Mouse (Mus musculus): Measurements from ENCODE around the gene Ipcef1.

Gene Ipcef1

DNA sequence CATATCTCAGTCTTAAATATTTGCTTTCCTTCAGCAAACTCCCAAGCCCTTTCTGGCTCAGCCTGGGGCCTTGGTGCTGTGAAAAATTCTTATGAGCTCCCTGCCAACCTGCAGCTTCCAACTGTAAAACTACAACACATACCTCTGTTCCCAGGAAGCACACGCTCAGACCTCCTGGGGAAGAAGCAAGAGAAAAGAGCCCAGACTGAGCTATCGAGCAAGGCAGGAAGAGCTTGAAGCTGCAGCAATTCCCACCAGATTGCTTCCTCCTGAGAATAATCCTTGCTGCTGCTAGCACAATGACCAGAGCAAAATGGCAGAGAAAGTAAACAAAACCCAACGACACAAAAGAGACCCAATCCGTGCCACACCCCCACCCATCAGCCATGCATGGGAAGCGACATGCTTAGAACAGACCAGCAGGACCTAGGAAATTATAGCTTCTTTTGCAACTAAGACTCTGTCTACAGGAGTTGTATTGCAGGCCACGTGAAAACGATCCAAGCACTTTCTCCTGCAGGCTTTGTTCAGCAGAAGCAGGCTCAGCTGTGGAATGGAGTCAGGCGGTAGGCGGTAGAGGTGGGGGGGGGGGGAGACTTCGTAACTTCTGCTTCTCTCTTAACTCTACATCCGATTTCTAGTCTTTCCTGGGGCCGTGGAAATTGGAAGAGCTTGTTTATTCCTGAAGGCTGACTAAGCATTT lies at the start of gene Ipcef1:
TSS of gene Ipcef1 (minus strand) at position 164 of the 703 bp plus-strand sequence.
- peak; percentile 5 to 11 for DNase-seq

DNA sequence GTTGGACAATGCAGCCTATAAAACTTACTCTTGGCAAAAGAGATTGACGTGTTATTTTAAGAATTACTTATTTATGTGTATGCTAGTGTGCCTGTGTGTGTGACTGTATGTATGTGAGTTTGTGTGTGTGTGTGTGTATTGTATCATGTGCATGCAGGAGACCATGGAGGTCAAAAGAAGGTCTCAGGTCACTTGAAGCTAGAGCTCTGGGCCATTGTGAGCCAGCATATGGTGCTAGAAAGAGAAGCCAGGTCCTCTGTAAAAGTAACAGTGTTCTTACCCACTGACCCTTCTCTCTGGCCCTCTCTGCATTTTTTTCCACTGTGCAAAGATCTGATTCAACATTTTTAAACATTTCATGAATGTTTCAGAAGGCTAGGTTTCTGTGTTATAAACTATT lies 25.7 kb upstream of the Ipcef1 start:
- no peak for DNase-seq

DNA sequence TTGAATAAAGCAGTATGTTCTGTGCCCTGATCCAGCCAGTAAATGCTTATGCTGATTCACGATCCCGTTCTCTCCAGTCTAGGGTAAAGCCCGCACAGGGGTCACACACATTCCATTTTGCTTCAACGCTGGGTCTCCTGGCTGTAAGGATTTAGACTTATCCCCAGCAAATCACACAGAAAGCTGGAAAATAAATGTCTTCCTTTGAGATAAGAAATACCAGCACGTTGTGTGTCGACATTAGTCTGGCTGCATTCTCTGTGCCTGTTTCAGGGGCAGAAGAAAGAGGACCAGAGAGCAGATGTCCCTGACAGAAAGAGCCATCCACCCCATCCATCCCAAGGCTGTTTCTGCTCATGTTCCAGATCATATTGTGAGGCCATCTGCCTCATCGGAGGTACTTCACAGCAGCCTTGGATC lies 25.1 kb upstream of the Ipcef1 start:
- no peak for DNase-seq

DNA sequence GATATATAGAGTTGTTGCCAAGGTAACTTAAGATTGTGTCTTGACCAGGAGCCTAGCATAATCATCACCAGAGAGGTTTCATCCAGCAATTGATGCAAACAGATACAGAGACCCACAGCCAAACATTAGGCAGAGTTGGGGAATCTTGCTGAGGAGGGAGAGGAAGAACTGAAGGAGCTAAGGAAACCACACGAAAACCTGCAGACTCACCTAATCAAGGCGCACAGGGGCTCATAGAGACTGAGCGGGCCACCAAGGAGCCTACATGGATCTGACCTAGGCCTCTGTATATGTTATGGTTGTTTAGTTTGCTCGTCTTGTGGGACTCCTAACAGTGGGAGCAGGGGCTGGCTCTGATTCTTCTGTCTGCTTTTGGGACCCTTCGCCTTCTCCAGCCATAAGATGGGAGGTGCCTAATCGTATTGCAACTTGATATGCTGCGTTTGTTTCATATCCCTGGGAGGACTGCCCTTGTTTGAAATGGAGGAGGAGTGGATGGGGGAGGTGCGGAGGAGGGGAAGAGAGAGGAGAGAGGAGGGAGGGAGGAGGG lies 24.5 kb upstream of the Ipcef1 start:
- DNase-seq, result no peak

DNA sequence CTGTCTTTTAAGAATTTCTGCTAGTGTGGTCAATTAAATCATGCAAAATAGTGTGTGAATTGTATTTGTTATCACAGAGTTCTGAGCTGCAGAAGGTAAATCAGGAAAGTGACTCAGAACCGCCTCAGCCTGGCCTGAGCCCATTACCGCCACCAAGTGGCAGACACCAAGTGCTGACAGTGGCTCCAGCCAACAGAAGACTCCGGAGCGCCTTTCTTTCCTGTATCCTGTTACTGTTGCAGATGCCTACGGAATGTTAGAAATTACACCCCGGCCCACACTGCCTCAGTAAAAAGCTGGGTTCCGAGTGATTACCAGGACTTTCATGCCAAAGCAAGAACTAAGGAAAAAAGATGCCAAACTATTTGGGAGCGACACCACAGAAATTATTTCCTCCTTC lies 23.9 kb upstream of the Ipcef1 start:
- peak; percentile 50 to 72 for DNase-seq

DNA sequence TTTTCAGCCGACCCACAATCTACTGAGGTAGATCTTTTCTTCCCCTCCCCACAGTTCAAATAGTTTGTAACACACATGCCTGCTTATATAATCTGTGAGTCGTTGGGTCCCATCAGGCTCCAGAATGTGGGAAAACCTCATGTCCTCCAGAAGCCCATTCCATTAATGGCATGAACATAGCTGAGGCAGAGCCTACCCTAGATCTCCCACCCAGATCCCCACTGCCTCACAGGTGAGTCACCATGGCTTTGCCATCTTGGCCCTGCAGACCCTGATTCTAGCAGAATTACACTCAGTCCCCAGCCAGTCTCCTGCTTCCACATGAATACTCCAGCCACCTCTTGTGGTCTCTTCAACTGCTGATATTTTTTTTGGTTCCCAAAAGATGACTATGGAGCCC lies 23.4 kb upstream of the Ipcef1 start:
- DNase-seq, result no peak

DNA sequence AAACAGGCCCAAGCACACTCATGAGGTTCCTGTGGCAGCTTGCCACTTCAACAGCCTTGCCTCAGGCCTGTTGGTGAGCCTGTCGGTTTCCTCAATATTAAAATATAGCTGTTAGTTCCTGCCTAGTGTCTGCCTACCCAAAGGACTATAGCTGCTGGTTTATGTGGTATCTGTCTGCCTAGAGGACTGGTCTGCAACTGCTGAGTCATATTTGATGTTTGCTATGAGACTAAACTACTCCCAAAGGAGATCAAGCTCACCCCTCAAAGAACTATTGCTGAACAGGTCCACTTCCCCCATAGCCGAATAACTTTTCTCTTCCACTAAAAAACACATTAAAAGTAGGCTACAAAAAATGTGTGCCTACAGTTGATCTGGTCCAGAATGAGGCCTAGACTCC lies 22.0 kb upstream of the Ipcef1 start:
- no peak for DNase-seq

DNA sequence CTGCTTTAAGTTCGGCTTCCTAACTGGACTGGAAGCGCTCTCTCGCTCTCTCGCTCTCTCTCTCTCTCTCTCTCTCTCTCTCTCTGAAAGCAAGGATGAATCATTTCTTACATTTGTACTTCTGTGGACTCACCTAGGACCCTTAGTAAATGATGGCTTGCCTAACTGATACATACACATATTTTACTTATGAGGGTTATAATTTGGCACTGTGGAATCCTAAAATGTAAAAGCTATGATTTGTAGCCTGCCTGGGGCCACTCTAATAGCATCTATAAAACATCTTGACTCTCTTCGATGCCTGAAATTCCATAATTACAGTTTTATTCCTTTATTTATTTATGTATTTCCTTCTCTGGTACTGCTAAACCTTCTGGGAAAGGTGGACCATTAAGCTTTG lies 18.6 kb upstream of the Ipcef1 start:
- no peak for DNase-seq

DNA sequence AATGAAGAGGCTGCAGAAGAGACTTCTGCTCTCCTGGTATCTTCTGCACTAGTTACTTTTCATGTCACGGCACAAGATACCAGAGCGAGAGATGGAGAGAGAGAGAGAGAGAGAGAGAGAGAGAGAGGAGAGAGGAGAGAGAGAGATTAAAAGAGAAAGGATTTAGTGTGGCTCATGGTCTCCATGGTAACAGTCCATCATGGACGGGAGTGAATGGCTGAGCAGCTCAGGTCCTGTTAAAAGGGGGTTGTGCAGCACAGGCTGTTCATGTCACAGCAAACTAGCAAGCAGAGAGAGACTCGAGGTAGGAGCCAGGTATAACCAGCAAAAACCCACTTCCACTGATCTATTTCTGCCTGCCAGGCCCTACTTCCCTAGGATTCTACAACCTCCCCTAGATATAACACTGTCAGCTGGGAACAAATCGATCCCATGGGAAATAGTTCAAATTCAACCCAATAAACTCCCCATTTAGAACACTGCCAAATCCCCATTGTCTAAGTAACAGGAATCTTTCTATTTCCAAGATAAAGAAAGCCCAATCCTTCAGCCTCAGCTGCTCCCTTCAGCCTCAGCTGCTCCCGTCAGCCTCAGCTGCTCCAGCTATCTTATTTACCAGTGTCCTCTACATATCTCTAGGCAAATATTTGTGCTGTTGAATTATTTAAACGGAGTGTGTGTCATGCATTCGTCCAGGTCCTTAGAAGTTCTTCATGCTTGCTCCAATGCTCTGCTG lies 18.0 kb upstream of the Ipcef1 start:
- DNase-seq, result no peak

DNA sequence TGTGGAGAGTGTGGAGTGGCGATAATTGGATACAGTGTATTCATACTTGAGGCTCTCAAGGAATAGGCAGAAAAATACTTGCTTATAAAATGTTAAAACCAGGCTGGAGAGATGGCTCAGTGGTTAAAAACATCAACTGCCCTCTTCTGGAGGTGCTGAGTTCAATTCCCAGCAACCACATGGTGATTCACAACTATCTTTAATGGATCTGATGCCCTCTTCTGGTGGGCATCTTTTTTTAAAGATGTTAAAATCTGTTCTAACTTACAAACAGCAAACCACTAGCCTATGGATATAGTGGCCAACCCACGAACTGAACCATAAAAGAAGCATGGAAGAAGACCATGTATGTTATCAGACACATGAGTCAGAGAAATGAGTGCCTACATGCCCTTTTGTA lies 16.8 kb upstream of the Ipcef1 start:
- DNase-seq, result no peak

DNA sequence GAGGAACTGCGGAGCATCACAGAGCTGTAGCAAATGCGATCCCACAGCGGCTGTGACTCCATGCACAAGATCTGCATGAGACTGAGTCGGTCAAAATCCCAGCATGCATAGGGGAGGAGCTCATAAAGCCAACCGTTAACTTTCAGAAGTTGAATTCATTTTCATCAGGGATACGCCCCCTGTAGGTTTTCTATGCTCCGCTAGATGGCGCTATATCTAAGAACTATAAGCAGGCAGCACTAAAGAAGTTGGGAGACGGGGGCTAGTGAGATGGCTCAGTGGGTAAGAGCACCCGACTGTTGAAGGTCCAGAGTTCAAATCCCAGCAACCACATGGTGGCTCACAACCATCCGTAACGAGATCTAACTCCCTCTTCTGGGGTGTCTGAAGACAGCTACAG lies 16.3 kb upstream of the Ipcef1 start:
- DNase-seq, result no peak

DNA sequence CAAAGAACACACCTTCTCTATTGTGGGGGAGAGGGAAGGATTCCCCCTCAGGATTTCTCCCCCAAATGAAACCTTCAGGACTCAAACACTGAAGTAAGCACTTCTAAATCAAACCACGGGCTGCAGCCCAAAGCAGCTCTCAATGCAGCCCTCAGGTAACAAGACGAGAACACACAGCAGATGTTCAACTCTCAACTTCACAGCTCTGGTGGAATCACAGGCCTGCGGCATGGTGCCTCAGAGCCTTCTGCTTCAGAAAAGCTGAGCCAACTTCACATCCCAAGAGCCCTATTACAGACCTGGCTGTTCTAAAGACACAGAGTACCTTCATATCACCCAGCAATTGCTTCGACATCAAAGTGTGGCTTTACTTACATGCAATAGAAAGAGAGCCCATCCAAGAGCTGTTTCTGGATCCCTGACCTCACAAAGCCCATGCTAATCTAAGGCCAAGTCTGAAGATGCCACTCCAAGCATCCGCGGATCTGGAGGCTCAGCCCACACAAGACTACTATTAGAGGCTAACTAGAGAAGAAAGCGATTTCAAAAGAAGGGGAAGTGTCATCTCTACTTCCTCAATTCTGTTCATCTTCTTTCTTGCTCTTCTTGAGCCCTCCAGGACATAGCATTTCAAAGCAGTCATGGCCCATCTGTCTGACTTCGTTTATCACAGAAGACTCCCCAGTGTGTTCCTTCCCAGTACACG lies 11.6 kb upstream of the Ipcef1 start:
- DNase-seq, result no peak

DNA sequence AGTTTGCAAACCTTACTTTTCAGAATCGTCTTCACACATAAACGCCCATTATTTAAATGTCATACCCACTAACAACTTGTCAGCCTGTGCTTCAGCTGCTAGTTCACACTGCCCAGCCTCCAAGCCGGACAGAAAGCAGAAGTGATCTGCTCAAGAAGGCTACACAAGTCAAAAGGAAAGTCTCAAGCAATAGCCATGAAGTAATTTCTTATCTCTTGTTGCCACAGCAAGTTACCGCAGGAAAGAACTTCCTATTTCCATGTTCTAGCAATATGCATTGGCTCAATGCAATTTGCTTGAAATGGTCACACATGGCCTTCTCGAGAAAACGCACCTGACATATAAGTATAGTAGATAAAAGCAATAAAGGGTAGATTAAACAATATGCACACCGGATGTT lies 10.7 kb upstream of the Ipcef1 start:
- DNase-seq, result no peak

DNA sequence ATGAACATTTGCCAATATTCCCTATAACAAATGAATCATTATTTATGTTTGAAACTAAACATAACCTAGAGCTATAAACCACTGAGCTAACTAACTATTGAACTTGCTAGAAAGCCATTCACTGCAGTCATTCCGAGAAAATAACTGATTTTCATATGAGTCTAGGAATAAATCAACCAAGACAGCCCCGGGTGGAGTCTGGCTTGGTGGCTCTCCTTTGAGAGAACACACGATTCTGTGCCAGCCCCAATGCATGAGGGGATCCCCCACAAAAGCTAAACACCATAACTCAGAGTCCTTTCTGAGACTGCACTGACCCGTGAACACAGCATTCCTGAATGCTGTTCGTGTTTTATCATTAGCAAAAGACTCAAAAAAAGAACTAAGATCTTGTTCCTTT lies 8.0 kb upstream of the Ipcef1 start:
- DNase-seq, result no peak

DNA sequence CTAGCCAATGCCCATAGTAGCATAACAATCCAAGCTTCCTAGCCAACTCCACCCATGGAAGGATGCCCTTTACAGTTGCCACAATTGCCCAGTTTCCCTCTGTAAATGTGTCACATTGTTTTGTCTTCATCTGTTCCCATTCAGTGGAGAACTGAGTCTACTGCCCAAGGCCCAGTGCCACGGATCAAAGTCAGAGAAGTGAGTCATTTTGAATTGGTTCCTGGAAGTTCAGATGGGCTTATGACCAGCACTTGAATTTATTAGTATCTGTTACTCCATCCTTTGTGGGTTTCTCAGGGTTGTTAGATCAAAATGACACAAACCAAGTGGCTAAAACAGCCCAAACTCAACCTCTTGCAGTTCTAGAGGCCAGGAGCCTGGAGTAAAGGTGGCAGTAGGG lies 5.3 kb upstream of the Ipcef1 start:
- no peak for DNase-seq

DNA sequence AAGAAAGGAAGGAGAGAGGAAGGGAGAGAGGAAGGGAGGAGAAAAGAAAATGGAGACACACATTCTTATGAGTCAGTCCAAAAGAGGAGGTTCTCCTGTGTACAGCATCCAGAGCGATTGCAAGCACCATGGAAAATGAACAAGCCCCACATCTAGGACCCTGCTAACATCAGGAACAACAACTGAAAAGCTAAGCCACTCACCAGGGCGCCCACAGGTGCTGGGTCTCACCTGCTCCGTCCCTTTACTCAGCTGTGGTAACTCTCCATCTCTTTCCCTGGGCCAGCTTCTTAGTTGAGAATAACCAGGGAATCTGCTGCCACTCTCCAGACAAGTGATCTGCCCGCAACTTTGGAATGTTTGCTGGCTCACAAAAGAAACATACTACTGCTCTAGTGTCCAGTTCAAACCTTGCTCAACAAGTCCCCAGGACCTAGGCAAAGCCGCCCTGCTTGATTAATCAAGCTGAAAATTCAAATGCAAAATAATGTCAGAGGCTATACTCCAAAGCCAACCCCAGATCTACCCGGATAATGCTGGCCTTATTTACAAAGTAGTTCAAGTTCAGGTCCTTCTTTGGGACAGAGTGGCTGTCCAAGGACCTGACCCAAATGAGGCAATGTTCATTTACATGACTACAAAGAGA lies 2.4 kb upstream of the Ipcef1 start:
- peak; percentile 29 to 75 for DNase-seq

DNA sequence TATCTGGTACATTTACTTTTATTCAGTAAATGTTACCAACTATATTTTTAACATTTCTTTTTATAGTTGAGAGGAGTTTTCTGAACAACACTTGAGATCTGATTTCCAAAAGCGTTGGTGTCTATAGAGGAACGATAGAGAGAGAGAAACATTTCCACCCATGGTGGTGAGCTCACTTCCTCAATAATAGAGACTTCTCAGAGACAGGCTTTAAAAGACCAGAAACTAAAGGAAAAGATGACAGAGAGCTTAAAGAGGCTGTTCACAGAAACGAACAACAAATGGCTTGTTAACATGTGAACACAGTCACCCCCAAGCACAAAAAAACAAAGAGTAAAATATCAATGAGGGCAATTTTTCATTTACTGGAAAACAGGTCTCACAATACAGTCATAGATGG lies 2.4 kb downstream of the Ipcef1 start:
- DNase-seq, result no peak

DNA sequence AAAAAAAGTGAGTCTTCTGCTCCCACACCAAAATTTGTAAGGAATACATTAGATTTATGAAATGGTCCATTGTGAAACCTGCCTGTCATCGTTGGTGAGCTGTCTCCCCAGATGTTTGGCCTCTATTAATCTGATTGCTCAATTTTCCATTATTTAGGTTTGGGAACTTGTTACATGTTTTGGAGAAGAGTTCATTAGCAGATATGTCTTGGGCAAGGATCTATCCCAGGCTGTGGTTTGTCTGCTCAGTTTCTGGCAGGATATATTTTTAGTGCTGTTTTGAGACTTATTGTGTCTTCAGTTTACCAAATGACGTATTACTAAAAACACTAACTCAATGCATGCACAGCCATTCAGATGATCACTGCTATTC lies 4.4 kb downstream of the Ipcef1 start:
- DNase-seq, result no peak

DNA sequence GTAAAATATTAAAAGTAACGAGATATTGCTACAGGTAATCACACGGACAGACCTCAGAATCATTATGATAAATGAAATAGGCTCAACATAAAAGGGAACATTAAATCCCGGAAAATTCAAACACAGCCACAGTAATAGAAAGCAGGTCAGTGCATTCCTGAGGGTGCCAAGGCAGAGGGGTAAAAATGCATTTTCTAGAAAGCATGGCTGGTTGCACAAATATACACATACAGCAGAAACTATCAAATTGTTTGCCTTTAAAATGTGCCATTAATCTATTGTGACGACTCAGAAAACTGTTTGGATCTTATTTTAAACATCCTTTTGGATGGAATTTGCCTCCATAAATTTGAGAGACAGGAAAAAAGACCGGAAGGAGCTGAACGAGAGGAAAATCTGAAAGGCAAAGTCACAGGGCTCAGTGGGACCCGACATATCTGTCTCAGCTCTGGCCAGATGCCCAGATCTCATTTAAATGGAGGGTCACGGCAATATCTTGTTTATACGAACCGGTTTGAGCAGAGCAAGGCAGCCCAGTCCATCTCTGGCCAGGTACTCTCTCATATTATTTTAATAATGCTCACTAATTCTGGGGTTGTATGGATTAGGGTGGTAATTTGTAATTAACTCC lies 4.9 kb downstream of the Ipcef1 start:
- peak; percentile 22 to 44 for DNase-seq

DNA sequence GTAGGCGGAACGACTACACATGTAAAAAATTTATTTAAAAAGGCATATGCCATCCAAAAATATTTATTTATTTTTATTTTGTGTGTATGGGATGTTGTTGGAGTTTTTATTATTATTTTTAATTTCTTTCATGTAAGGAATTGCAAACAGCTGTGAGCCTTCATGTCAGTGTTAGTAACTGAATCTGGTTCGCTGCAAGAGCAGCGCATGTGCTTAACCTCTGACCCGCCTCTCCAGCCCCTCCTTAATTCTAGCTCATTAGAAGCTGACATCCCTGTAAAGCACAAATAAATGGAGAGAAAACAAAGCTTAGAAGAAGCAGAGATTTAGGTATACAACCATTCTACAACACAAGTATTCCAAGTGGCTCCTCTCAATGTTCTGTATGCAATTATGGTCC lies 8.4 kb downstream of the Ipcef1 start:
- no peak for DNase-seq

DNA sequence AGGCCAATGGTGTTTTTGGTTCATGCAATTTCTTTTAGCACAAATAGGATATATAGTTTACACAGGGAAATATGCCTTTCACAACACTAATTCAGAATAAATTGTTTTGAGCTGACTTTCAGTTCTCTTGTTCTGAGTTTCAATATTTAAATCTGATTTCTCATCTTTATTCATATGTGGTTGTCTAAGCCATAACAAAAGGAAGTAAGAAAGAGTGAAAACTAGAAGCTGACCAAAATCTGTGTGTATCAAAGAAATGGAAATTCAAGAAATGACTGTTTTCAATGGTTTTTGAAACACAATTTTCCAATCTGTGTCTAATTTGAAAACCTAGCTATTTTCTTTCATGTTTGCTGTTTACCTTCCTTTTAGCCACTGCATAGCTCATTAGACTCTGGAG lies 11.2 kb downstream of the Ipcef1 start:
- DNase-seq, result no peak

DNA sequence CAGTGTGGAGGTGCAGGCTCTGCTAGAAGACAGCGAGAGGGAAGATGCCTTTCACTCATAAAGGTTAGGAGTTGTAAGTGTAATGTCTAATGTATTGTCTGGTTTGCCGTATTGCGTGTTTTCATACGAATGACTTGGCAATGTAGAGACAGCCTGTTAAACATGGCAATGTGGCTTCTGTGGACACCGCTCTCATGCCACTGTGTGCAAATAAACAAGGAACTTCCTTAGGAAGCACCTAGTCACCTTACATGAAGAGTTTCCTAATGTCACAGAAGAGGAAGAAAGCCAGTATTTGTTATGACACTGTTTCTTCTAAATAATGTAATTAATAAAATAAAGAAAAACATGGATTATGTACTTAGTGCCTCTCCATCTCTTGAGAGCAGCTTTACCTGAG lies 15.1 kb downstream of the Ipcef1 start:
- DNase-seq, result no peak

DNA sequence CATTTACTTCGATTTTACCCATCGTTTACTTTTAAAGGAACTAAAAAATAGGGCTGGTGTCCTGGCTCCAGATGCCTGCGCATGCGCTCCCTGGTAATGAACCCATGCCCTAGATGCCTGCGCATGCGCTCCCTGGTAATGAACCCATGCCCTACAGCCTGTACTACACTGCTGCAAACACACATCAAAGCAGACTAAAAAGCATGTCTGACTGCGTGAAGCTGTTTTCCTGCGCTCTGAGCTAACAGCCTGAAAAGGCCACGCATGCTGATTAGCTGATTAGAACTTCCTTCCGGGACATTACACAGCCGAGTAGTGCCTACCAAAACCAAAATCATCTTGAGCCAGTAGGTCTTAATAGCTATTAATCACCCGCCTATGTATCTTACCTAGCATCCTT lies 16.7 kb downstream of the Ipcef1 start:
- DNase-seq, result peak in 1 of 2 experiments; percentile 9
